Mouse (Mus musculus): ENCODE results near the gene Olfr275. TPM values are rescaled to one million over a fixed set of nuclear protein-coding genes. Genes with fewer than 3 reads are reported as not detected.

Olfr275 gene
- polyA plus RNA-seq, 1 experiment from 2014 or later, result not detected

DNA sequence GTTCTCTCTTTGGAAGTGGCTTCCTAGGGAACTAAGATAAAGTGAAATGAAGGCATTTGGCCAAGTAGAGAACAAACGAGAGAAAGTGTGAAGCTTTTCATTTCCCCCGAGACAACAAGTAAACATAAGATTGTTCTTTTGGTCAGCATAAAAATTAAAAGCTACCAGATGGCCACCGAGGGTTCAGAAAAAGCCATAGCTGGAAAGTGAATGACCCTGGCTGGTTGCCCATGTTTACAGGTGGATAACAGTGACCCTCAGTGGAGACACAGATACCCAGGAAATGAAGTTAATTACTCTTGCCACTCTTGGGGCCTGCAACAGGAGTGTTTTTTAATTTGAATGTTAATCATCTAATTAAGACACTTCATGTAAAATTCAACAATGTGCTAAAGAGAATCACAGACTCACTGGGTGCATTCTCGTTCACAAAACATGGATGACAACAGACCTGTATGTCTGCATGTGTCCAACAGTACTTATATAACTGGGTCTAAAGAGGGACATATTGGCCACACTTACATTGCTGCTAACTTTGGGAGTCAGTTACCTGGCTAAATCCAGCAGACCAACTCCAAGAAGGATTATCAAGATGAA, 34.7 kb downstream of the Olfr275 start:
- ATAC-seq (ENCODE audit: low FRiP score, low TSS enrichment), result no peak
- no peak for TF ChIP-seq EP300 (optimal IDR thresholded peaks at IDR 0.05)
- no peak for TF ChIP-seq CTCF (IDR thresholded peaks at IDR 0.05; ENCODE audit: low read depth)
- no peak overlapping the region for H3K4me2 ChIP-seq (replicated peaks; ENCODE audit: low read depth)
- no peaks in the 10 kb centered on the region for H3K4me1 ChIP-seq (replicated peaks; ENCODE audit: control insufficient read depth, insufficient read depth)
- H3K9ac ChIP-seq (ENCODE audit: low read length), result no peak overlapping the region
- no peaks in the 10 kb centered on the region for H3K36me3 ChIP-seq (ENCODE audit: control insufficient read depth, insufficient read depth, low read length)
- no peak for DNase-seq (ENCODE audit: low spot score)
- WGBS, result 36% methylated on average over 4 of the region's 4 CpGs
- no peak overlapping the region for H3K4me3 ChIP-seq (ENCODE audit: low read depth, low read length)
- H3K27me3 ChIP-seq (ENCODE audit: control insufficient read depth, insufficient read depth, low read length), result no peaks in the 10 kb centered on the region
- H3K9me3 ChIP-seq (ENCODE audit: control insufficient read depth, low read length), result no peaks in the 10 kb centered on the region
- no peak overlapping the region for H3K27ac ChIP-seq (replicated peaks)

DNA sequence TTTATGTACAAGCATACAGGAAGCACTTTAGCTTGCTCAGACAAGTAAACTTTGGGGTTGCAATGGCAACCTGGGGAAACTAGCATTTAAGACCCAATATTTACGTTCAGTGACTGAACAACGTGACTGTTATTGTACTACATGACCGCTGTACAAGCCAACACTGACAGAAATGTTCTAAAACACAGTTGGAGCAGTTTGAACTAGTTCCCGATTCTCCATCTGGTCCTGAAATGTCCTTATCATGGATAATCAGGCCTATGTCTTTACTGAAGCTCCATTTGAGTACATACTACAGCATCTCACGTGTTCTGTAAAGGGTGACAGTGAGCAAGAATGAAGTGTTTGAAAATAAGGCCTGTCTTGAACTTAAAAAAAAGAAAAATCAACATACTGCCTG, 35.3 kb downstream of the Olfr275 start:
- Histone ChIP-seq H3K4me3 (ENCODE audit: low read depth, low read length) (no peak overlapping the region), H3K4me2 (replicated peaks; ENCODE audit: low read depth) (no peak overlapping the region), H3K27ac (replicated peaks) (no peak overlapping the region), H3K27me3 (ENCODE audit: control insufficient read depth, insufficient read depth, low read length) (no peaks in the 10 kb centered on the region), H3K9me3 (ENCODE audit: control insufficient read depth, low read length) (no peaks in the 10 kb centered on the region), H3K4me1 (replicated peaks; ENCODE audit: control insufficient read depth, insufficient read depth) (no peaks in the 10 kb centered on the region), H3K9ac (ENCODE audit: low read length) (no peak overlapping the region), H3K36me3 (ENCODE audit: control insufficient read depth, insufficient read depth, low read length) (no peaks in the 10 kb centered on the region)
- ATAC-seq (ENCODE audit: low FRiP score, low TSS enrichment), result no peak
- 76% methylated on average over 5 of the region's 5 CpGs for WGBS
- no peak for DNase-seq (ENCODE audit: low spot score)
- no peak for TF ChIP-seq CTCF (IDR thresholded peaks at IDR 0.05; ENCODE audit: low read depth)
- no peak for TF ChIP-seq EP300 (optimal IDR thresholded peaks at IDR 0.05)

DNA sequence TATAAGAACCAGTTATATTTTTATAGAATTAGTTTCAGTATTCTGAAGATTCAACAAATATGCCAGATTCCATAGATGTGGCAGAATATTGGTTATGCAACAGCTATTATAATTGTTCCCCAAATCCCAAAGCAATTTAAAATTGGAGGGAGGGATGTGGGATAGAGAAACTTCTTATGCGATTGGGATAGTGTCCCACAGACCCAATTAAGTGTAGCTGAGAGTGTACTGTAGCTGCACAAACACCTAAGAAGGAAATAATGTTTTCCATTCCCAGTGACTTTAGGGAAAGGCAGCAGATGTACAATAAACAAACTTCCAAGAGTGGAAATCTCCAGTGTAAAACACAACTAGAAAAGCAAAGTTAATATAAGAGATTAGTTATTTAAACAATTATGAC, 44.7 kb downstream of the Olfr275 start, which contains the start of gene Olfr273:
Olfr273 (minus strand) TSS at position 101 of the 400 bp plus-strand sequence.
- TF ChIP-seq EP300 (optimal IDR thresholded peaks at IDR 0.05) (no peak), CTCF (IDR thresholded peaks at IDR 0.05; ENCODE audit: low read depth) (no peak)
- Histone ChIP-seq H3K4me2 (replicated peaks; ENCODE audit: low read depth) (no peak within 1 kb of the TSS), H3K9ac (ENCODE audit: low read length) (no peak within 1 kb of the TSS), H3K4me3 (ENCODE audit: low read depth, low read length) (no peak within 1 kb of the TSS), H3K36me3 (ENCODE audit: control insufficient read depth, insufficient read depth, low read length) (no peaks in the 10 kb centered on the region), H3K9me3 (ENCODE audit: control insufficient read depth, low read length) (no peaks in the 10 kb centered on the region), H3K27me3 (ENCODE audit: control insufficient read depth, insufficient read depth, low read length) (no peaks in the 10 kb centered on the region), H3K4me1 (replicated peaks; ENCODE audit: control insufficient read depth, insufficient read depth) (no peaks in the 10 kb centered on the region), H3K27ac (replicated peaks) (no peak within 1 kb of the TSS)
- DNase-seq (ENCODE audit: low spot score) (no peak), ATAC-seq (ENCODE audit: low FRiP score, low TSS enrichment) (no peak)
- WGBS, result 43% methylated on average over 1 of the region's 1 CpGs

DNA sequence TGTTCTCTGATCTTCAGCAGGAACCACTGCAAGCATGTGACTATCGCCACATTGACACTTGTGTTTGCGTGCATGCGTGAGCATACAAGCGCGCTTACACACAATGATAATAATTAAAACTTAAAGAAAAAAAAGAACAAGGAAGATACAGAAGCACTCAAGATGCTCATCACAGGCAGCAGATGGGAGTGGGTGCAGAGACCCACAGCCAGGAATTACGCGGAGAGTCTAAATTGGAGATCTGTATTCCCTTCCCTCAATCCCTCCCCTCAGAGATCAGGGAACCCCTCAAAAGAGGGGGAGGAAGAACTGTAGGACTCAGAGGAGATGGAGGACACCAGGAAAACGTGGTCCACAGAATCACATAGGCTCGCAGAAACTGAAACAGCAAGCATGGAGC, 49.8 kb downstream of the Olfr275 start:
- H3K9me3 ChIP-seq (ENCODE audit: control insufficient read depth, low read length), result no peaks in the 10 kb centered on the region
- no peak overlapping the region for H3K4me2 ChIP-seq (replicated peaks; ENCODE audit: low read depth)
- TF ChIP-seq EP300 (optimal IDR thresholded peaks at IDR 0.05) (no peak), CTCF (IDR thresholded peaks at IDR 0.05; ENCODE audit: low read depth) (no peak)
- no peak overlapping the region for H3K4me3 ChIP-seq (ENCODE audit: low read depth, low read length)
- no peak overlapping the region for H3K9ac ChIP-seq (ENCODE audit: low read length)
- no peaks in the 10 kb centered on the region for H3K27me3 ChIP-seq (ENCODE audit: control insufficient read depth, insufficient read depth, low read length)
- no peaks in the 10 kb centered on the region for H3K36me3 ChIP-seq (ENCODE audit: control insufficient read depth, insufficient read depth, low read length)
- H3K27ac ChIP-seq (replicated peaks), result no peak overlapping the region
- WGBS, result 93% methylated on average over 9 of the region's 9 CpGs
- ATAC-seq (ENCODE audit: low FRiP score, low TSS enrichment) (no peak), DNase-seq (ENCODE audit: low spot score) (no peak)
- H3K4me1 ChIP-seq (replicated peaks; ENCODE audit: control insufficient read depth, insufficient read depth), result no peaks in the 10 kb centered on the region

Other genes with a start within 250 kb of the Olfr275 start
- gene Toporsl, start 218.3 kb upstream of the Olfr275 start, polyA plus RNA-seq (2015; fragmentation: Nextera tagmentation; extraction: Ambion mirVana), result not detected in 2 replicates
- not detected in 2 replicates for gene Olfr273, start 44.6 kb downstream of the Olfr275 start, polyA plus RNA-seq (2015; fragmentation: Nextera tagmentation; extraction: Ambion mirVana)
- gene Olfr272, start 104.6 kb downstream of the Olfr275 start, polyA plus RNA-seq (2015; fragmentation: Nextera tagmentation; extraction: Ambion mirVana), result not detected in 2 replicates
- gene Olfr270, start 149.9 kb downstream of the Olfr275 start, polyA plus RNA-seq (2015; fragmentation: Nextera tagmentation; extraction: Ambion mirVana), result not detected in 2 replicates
- gene Nipsnap3a, start 174.7 kb downstream of the Olfr275 start, polyA plus RNA-seq (2015; fragmentation: Nextera tagmentation; extraction: Ambion mirVana), result not detected in 2 replicates
- gene Nipsnap3b, start 197.3 kb downstream of the Olfr275 start, polyA plus RNA-seq (2015; fragmentation: Nextera tagmentation; extraction: Ambion mirVana), result 109 TPM in 2 replicates

Data from stomach, postnatal 0 days (tissue).